Mouse (Mus musculus): Measurements from ENCODE around the gene Aldoc.

GRCm38 (mm10) chr11:78374147-78374546 is 51.4 kb downstream of the Aldoc start:
- TF ChIP-seq TAL1 (IDR thresholded peaks at IDR 0.05; ENCODE audit: low read length) (no peak), GATA1 (IDR thresholded peaks at IDR 0.05; ENCODE audit: low read length) (no peak)
